Mouse (Mus musculus) ovary, adult 18-20 months (tissue): ENCODE measurements around the gene Gm13304.
"Not testable (repeated sequence)": the region's sequence is repeated elsewhere in the genome, so short reads cannot be mapped to it uniquely, and the experiment has no call there.

ENCODE experiments used
- DNase-seq: peaks from one replicate; pipeline ENCODE4 v3.0.0; 2022; ENCODE audit warnings: low spot score, mixed read lengths

The Gm13304 gene

GRCm38 (mm10) chr4:42114517-42114916 lies at the start of gene Gm13304:
Gene Gm13304 (plus strand): TSS chr4:42114817.
- DNase-seq: not testable (repeated sequence)

GRCm38 (mm10) chr4:42090907-42091306 lies 23.7 kb upstream of the Gm13304 start, which contains the start of gene Gm3893:
Gene Gm3893 (plus strand): TSS chr4:42091207.
- DNase-seq: not testable (repeated sequence)

- DNase-seq: not testable (repeated sequence)
Observed at GRCm38 (mm10) chr4:42153136-42153535, 38.5 kb downstream of the Gm13304 start, which contains the start of gene Gm13306. Gene Gm13306 (plus strand): TSS chr4:42153436.
